ENCODE assay signal across 7 mouse cellular contexts in the genomic region with DNA sequence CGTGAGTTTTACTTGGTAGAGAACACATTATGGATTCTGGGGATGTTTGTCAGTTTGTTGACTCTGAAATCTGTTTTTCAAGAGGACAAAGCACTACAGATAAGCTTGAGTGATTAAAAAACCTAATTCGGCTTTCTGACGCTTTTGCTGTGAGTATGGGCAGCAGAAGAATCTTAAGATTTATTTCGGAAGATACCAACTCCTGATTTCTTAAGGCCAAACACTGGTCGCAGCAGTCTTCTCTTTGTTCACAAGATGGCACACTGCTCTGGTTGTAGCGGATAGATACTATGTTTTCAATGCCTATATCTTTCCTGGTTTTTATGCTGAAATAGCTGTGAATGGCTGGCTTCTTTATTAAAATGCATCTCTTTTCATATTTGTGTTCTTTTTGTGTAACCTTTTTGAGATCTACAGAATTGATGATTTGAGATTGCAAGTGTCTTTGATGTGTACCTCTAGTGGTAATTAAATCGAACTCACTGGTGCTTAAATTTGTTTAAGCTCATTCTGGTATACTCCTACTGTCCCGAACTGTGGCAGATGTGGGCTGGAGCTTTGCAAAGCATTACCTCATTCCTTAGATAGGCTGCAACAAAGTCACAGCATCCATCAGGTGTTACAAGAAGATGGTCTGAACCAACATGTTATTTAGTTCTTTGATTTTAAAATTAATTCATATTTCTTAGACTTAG. TPM values are rescaled to one million over a fixed set of nuclear protein-coding genes. Genes with fewer than 3 reads are reported as not detected.
A peak's percentile ranks its signal among the peaks of the same experiment; 100 is the strongest.
DNase-seq lines count a peak whose midpoint lies in the region; ATAC-seq and TF ChIP-seq lines count a peak whose summit lies in the region.

No protein-coding gene starts in this region.

- no peaks in the 10 kb centered on the region for H3K9me3 ChIP-seq in lung, postnatal 0 days (ENCODE audit: low read length)
- H3K9me3 ChIP-seq in heart, embryonic 15.5 days (replicated peaks): no peaks in the 10 kb centered on the region

- peak overlapping the region; percentile 78 for H3K4me3 ChIP-seq in lung, postnatal 0 days (ENCODE audit: low read depth, low read length)
- peak overlapping the region; percentile 74 for H3K4me3 ChIP-seq in cortical plate, adult 2 months (ENCODE audit: insufficient read depth, low read length)
- H3K4me3 ChIP-seq in heart, embryonic 15.5 days: peak overlapping the region; percentile 72

- H3K4me2 ChIP-seq in lung, postnatal 0 days (replicated peaks; ENCODE audit: low read depth, low read length): peak overlapping the region; percentile 75
- peak overlapping the region; percentile 74 for H3K4me2 ChIP-seq in heart, embryonic 15.5 days

- peak overlapping the region; percentile 83; the same call in 1 of the 2 replicates for H3K27ac ChIP-seq in lung, postnatal 0 days (ENCODE audit: low read length)
- H3K27ac ChIP-seq in cortical plate, adult 2 months (ENCODE audit: insufficient read depth, low read length): peak overlapping the region; percentile 97
- H3K27ac ChIP-seq in heart, embryonic 15.5 days: peak overlapping the region; percentile 94

- DNase-seq in lung, postnatal 0 days (ENCODE audit: low spot score): peak; percentile 45
- DNase-seq in lung, postnatal 10 days: no peak
- DNase-seq in mesoderm, embryonic 11.5 days (ENCODE audit: low read depth, low spot score): peak; percentile 48
- DNase-seq in spleen, adult 12 weeks (ENCODE audit: low spot score): no peak
- DNase-seq in right cerebral cortex, postnatal 10 days (ENCODE audit: low spot score in 2 of 2): no peak

- TF ChIP-seq EP300 in lung, postnatal 0 days (IDR thresholded peaks at IDR 0.05): no peak

- H3K36me3 ChIP-seq in lung, postnatal 0 days (ENCODE audit: insufficient read depth, low read length): no peaks in the 10 kb centered on the region
- H3K36me3 ChIP-seq in heart, embryonic 15.5 days: no peaks in the 10 kb centered on the region

- 11% methylated on average over 8 of the region's 8 CpGs for WGBS in lung, postnatal 0 days
- 9% methylated on average over 8 of the region's 8 CpGs for WGBS in heart, embryonic 15.5 days

- H3K4me1 ChIP-seq in lung, postnatal 0 days (ENCODE audit: insufficient read depth, low read depth, low read length): no peaks in the 10 kb centered on the region
- H3K4me1 ChIP-seq in cortical plate, adult 2 months (ENCODE audit: control insufficient read depth, insufficient read depth, low read length): peaks cover 3% of the 10 kb centered on the region; the same call in 1 of the 2 replicates
- H3K4me1 ChIP-seq in heart, embryonic 15.5 days (replicated peaks): peaks cover 9% of the 10 kb centered on the region

- peak overlapping the region; percentile 73 for H3K9ac ChIP-seq in lung, postnatal 0 days (replicated peaks; ENCODE audit: low read depth)
- peak overlapping the region; percentile 87 for H3K9ac ChIP-seq in heart, embryonic 15.5 days

- TF ChIP-seq CTCF in lung, postnatal 0 days (IDR thresholded peaks at IDR 0.05): peak; percentile 33
- peak; percentile 16; the same call in 1 of the 2 replicates for TF ChIP-seq CTCF in cortical plate, adult 2 months (IDR thresholded peaks at IDR 0.05; ENCODE audit: extremely low read depth, insufficient read depth, low read length)

- no peak for TF ChIP-seq POLR2A in cortical plate, adult 2 months (IDR thresholded peaks at IDR 0.05; ENCODE audit: extremely low read depth, insufficient read depth, low read length)

- H3K27me3 ChIP-seq in lung, postnatal 0 days (replicated peaks; ENCODE audit: insufficient read depth, low read length): no peaks in the 10 kb centered on the region
- no peaks in the 10 kb centered on the region for H3K27me3 ChIP-seq in heart, embryonic 15.5 days

- ATAC-seq in lung, postnatal 0 days: no peak
- ATAC-seq in heart, embryonic 15.5 days (replicated peaks; ENCODE audit: insufficient number of reproducible peaks, insufficient read depth, low FRiP score, low read depth): no peak

RNA-seq across cellular contexts. Expression of a gene that starts 1.2 kb away (rescaled TPM):
- 22.6 and 26.6 TPM in 2 replicates for polyA plus RNA-seq in lung, postnatal 0 days (2015; fragmentation: Nextera tagmentation; extraction: Ambion mirVana)
- 52.9 and 54.5 TPM in 2 replicates for polyA plus RNA-seq in cortical plate, adult 2 months (2012; rRNA removed)
- polyA plus RNA-seq in heart, embryonic 15.5 days (2015; fragmentation: Nextera tagmentation; extraction: Ambion mirVana): 43.3 and 44.8 TPM in 2 replicates

Comparison
In these comparisons a context has a peak if more than half of its experiments do, and no peak if none do; other contexts are left out.
1. DNase-seq: peak in lung, postnatal 0 days (single experiment) and mesoderm, embryonic 11.5 days (single experiment); none in lung, postnatal 10 days (single experiment), spleen, adult 12 weeks (single experiment) and right cerebral cortex, postnatal 10 days (0 of 2).
2. Peak in every context shown above with its lines, with median percentiles within 50 percentile points of each other: H3K27ac ChIP-seq and H3K4me3 ChIP-seq.